Mouse (Mus musculus) MEL (cell line): ENCODE data around the gene Gmppa.

ENCODE experiments used
- CHD2 ChIP-seq: IDR thresholded peaks from 2 replicates; pipeline ENCODE4 v1.6.1; 2011; ENCODE audit warnings: low read length, improper control_type of control experiment
- CTCF ChIP-seq, 3 experiments: IDR thresholded peaks in 2 of 3; conservative IDR thresholded peaks in 1 of 3; 2 replicates each; pipeline ENCODE4 v1.5.1; 2011 to 2012; ENCODE audit warnings: low read length in 3 of 3, low read depth in 2 of 3, mild to moderate bottlenecking in 2 of 3, improper control_type of control experiment in 1 of 3, inconsistent platforms in 1 of 3, mixed read lengths in 1 of 3, moderate library complexity in 1 of 3; ENCODE audit not compliant: control insufficient read depth in 1 of 3, insufficient read depth in 1 of 3, poor library complexity in 1 of 3, severe bottlenecking in 1 of 3
- ELF1 ChIP-seq: IDR thresholded peaks from 2 replicates; pipeline ENCODE4 v1.6.1; 2014; ENCODE audit warnings: low read depth, mild to moderate bottlenecking, inconsistent platforms, low read length, improper control_type of control experiment, moderate library complexity
- EP300 ChIP-seq, 2 experiments: IDR thresholded peaks; 2 replicates each; pipeline ENCODE4 v1.6.1; 2011; ENCODE audit warnings: improper control_type of control experiment in 2 of 2, low read length in 2 of 2, low read depth in 1 of 2, mild to moderate bottlenecking in 1 of 2
- GABPA ChIP-seq: IDR thresholded peaks from 2 replicates; pipeline ENCODE4 v1.6.1; 2012; ENCODE audit warnings: low read depth, mild to moderate bottlenecking, inconsistent platforms, low read length, improper control_type of control experiment, moderate library complexity
- GATA1 ChIP-seq: IDR thresholded peaks from 2 replicates; pipeline ENCODE4 v1.6.1; 2011; ENCODE audit warnings: low read depth, low read length, improper control_type of control experiment
- MAX ChIP-seq: IDR thresholded peaks from 2 replicates; pipeline ENCODE4 v1.6.1; 2011; ENCODE audit warnings: low read length, improper control_type of control experiment
- MAZ ChIP-seq: IDR thresholded peaks from 2 replicates; pipeline ENCODE4 v1.6.1; 2012; ENCODE audit warnings: low read depth, mild to moderate bottlenecking, inconsistent platforms, low read length, improper control_type of control experiment
- MXI1 ChIP-seq: IDR thresholded peaks from 2 replicates; pipeline ENCODE4 v1.6.1; 2011; ENCODE audit warnings: mild to moderate bottlenecking, low read depth, low read length, improper control_type of control experiment
- POLR2A ChIP-seq, 2 experiments: IDR thresholded peaks; 2 replicates each; pipeline ENCODE4 v1.6.1; 2011 to 2012; ENCODE audit warnings: low read length in 2 of 2, mild to moderate bottlenecking in 2 of 2, control low read depth in 1 of 2, improper control_type of control experiment in 1 of 2, low read depth in 1 of 2, moderate library complexity in 1 of 2; ENCODE audit not compliant: control insufficient read depth in 1 of 2, insufficient read depth in 1 of 2, poor library complexity in 1 of 2
- RAD21 ChIP-seq: IDR thresholded peaks from 2 replicates; pipeline ENCODE4 v1.6.1; 2011; ENCODE audit warnings: mild to moderate bottlenecking, low read depth, low read length, improper control_type of control experiment
- TAL1 ChIP-seq: IDR thresholded peaks from 2 replicates; pipeline ENCODE4 v1.6.1; 2012; ENCODE audit warnings: mild to moderate bottlenecking, inconsistent platforms, low read length, moderate library complexity, mixed read lengths
- USF1 ChIP-seq: IDR thresholded peaks from 2 replicates; pipeline ENCODE4 v1.6.1; 2014; ENCODE audit warnings: low read depth, mild to moderate bottlenecking, inconsistent platforms, low read length, improper control_type of control experiment, moderate library complexity
- USF2 ChIP-seq, 2 experiments: IDR thresholded peaks; 2 replicates each; pipeline ENCODE4 v1.6.1; 2011 to 2012; ENCODE audit warnings: improper control_type of control experiment in 2 of 2, low read length in 2 of 2, borderline replicate concordance in 1 of 2, inconsistent platforms in 1 of 2, low read depth in 1 of 2, mild to moderate bottlenecking in 1 of 2; ENCODE audit not compliant: insufficient read depth in 1 of 2

- TF ChIP-seq GABPA: no peak
- no peak for TF ChIP-seq CTCF (IDR thresholded peaks at IDR 0.05 in 2 of 3, conservative IDR thresholded peaks at IDR 0.05 in 1 of 3; ENCODE audit: control insufficient read depth in 1 of 3, insufficient read depth in 1 of 3, low read depth in 2 of 3, low read length in 3 of 3, poor library complexity in 1 of 3, severe bottlenecking in 1 of 3)
- TF ChIP-seq GATA1: peak; percentile 70
- no peak for TF ChIP-seq POLR2A (IDR thresholded peaks at IDR 0.05; ENCODE audit: control insufficient read depth in 1 of 2, insufficient read depth in 1 of 2, low read depth in 1 of 2, low read length in 2 of 2, poor library complexity in 1 of 2)
- TF ChIP-seq USF2 (IDR thresholded peaks at IDR 0.05; ENCODE audit: borderline replicate concordance in 1 of 2, insufficient read depth in 1 of 2, low read depth in 1 of 2, low read length in 2 of 2): no peak
- TF ChIP-seq TAL1: peak; percentile 55
- TF ChIP-seq EP300 (IDR thresholded peaks at IDR 0.05; ENCODE audit: low read depth in 1 of 2, low read length in 2 of 2): peak; percentile 12 to 62; a peak in 2 of 4 replicates
- no peak for TF ChIP-seq MXI1
- no peak for TF ChIP-seq RAD21
- TF ChIP-seq USF1: no peak
- no peak for TF ChIP-seq CHD2
- no peak for TF ChIP-seq MAZ
- no peak for TF ChIP-seq MAX
- TF ChIP-seq ELF1: no peak
Observed at GRCm38 (mm10) chr1:75449377-75450135, 13.8 kb downstream of the Gmppa start.
